Comparison of ENCODE assay signal across 16 mouse cellular contexts in genomic region chr10:80966296-80966695, GRCm38 (mm10). TPM values are rescaled to one million over a fixed set of nuclear protein-coding genes. Genes with fewer than 3 reads are reported as not detected.
DNase-seq lines count a peak whose midpoint lies in the region; ATAC-seq lines count a peak whose summit lies in the region.
"Had no signal": no experiment of that assay in that cellular context is flagged by ENCODE, and none has a peak within 500 bp of the region (broad histone marks: within the 10 kb centered on the region; RNA-seq: fewer than 3 reads in every experiment).

No protein-coding gene starts in this region.

- DNase-seq in midbrain, embryonic 11.5 days (ENCODE audit: low spot score, missing footprints) = peak; percentile 51
- no peak for DNase-seq in midbrain, embryonic 10.5 days (ENCODE audit: low spot score)
- DNase-seq in adrenal gland, adult 8-10 months = peak; percentile 80
- DNase-seq in kidney, postnatal 10 days = peak; percentile 54
- DNase-seq in lung, postnatal 25 days (ENCODE audit: low spot score) = peak; percentile 74
- no peak for DNase-seq in gastrocnemius, postnatal 14 days
- no peak for DNase-seq in right cerebral cortex, adult 2 months (ENCODE audit: low spot score in 2 of 2)
- DNase-seq: gastrocnemius, postnatal 25 days; layer of hippocampus, postnatal 36 days; liver, embryonic 13.5 days; spleen, adult 18-20 months; thymus, adult 2 months had no signal

- no peaks in the 10 kb centered on the region for H3K36me3 ChIP-seq in midbrain, embryonic 11.5 days (ENCODE audit: control insufficient read depth, insufficient read depth, low read length)
- no peaks in the 10 kb centered on the region for H3K36me3 ChIP-seq in midbrain, embryonic 10.5 days
- H3K36me3 ChIP-seq: embryonic facial prominence, embryonic 12.5 days; heart, embryonic 15.5 days; liver, embryonic 13.5 days; midbrain, embryonic 15.5 days had no signal

- intact Hi-C loops in gastrocnemius, postnatal 14 days (cut with DNase I; ENCODE audit: low total_unique reads) = loop anchor here (5.0 kb wide), 1 partner anchor 504 kb away; no protein-coding TSS in a partner anchor

- H3K9me3 ChIP-seq in midbrain, embryonic 11.5 days (ENCODE audit: control insufficient read depth, low read length) = no peaks in the 10 kb centered on the region
- peaks cover 4% of the 10 kb centered on the region; the same call in 1 of the 2 replicates for H3K9me3 ChIP-seq in midbrain, embryonic 10.5 days (replicated peaks)
- H3K9me3 ChIP-seq: embryonic facial prominence, embryonic 12.5 days; heart, embryonic 15.5 days; liver, embryonic 13.5 days; midbrain, embryonic 15.5 days had no signal

- 68% methylated on average over 12 of the region's 12 CpGs for WGBS in midbrain, embryonic 11.5 days
- WGBS in midbrain, embryonic 10.5 days = 65% methylated on average over 12 of the region's 12 CpGs

- ATAC-seq in midbrain, embryonic 11.5 days (ENCODE audit: low FRiP score) = no peak
- ATAC-seq: forebrain, embryonic 14.5 days; midbrain, embryonic 15.5 days had no signal

- no peak overlapping the region for H3K9ac ChIP-seq in midbrain, embryonic 11.5 days (ENCODE audit: low read length)
- H3K9ac ChIP-seq: embryonic facial prominence, embryonic 12.5 days; heart, embryonic 15.5 days; liver, embryonic 13.5 days; midbrain, embryonic 15.5 days had no signal

- H3K4me1 ChIP-seq in midbrain, embryonic 11.5 days (ENCODE audit: control insufficient read depth, insufficient read depth, low read length) = no peaks in the 10 kb centered on the region; the same call in 1 of the 2 replicates
- H3K4me1 ChIP-seq in midbrain, embryonic 10.5 days = peaks cover 33% of the 10 kb centered on the region
- H3K4me1 ChIP-seq: midbrain, embryonic 15.5 days had no signal

- no peak overlapping the region for H3K27ac ChIP-seq in midbrain, embryonic 11.5 days (ENCODE audit: low read depth, low read length)
- no peak overlapping the region for H3K27ac ChIP-seq in midbrain, embryonic 10.5 days (replicated peaks)
- H3K27ac ChIP-seq: embryonic facial prominence, embryonic 12.5 days; heart, embryonic 15.5 days; liver, embryonic 13.5 days; midbrain, embryonic 15.5 days had no signal

- no peaks in the 10 kb centered on the region for H3K27me3 ChIP-seq in midbrain, embryonic 11.5 days (ENCODE audit: control insufficient read depth, insufficient read depth, low read length)
- no peaks in the 10 kb centered on the region for H3K27me3 ChIP-seq in midbrain, embryonic 10.5 days (ENCODE audit: low read depth, poor library complexity, severe bottlenecking)
- H3K27me3 ChIP-seq: embryonic facial prominence, embryonic 12.5 days; heart, embryonic 15.5 days; liver, embryonic 13.5 days; midbrain, embryonic 15.5 days had no signal

- no peak overlapping the region for H3K4me3 ChIP-seq in midbrain, embryonic 11.5 days (ENCODE audit: low read depth, low read length)
- no peak overlapping the region for H3K4me3 ChIP-seq in midbrain, embryonic 10.5 days
- H3K4me3 ChIP-seq: embryonic facial prominence, embryonic 12.5 days; heart, embryonic 15.5 days; liver, embryonic 13.5 days; midbrain, embryonic 15.5 days had no signal

- H3K4me2 ChIP-seq in midbrain, embryonic 11.5 days = no peak overlapping the region
- H3K4me2 ChIP-seq: embryonic facial prominence, embryonic 12.5 days; heart, embryonic 15.5 days; liver, embryonic 13.5 days; midbrain, embryonic 15.5 days had no signal

RNA-seq across cellular contexts. Expression of gene Gadd45b, which starts 36.4 kb away (rescaled TPM):
- 10.1 and 11.3 TPM in 2 replicates for polyA plus RNA-seq in midbrain, embryonic 11.5 days (2014; fragmentation: Nextera tagmentation; extraction: Ambion mirVana)
- polyA plus RNA-seq in midbrain, embryonic 10.5 days (2016; fragmentation: Nextera tagmentation; extraction: Ambion mirVana) = 6.1 and 9.2 TPM in 2 replicates
- 100 to 1,000 TPM in 1 of 4 experiments, 10 to 100 TPM in 3; 17.5 to 112 (median 73.6) TPM for total RNA-seq in adrenal gland, adult 8-10 months (2022)
- total RNA-seq in gastrocnemius, postnatal 14 days (2021) = 10 to 100 TPM; 21.5 to 28.7 TPM

RNA-seq across cellular contexts. Expression of gene Lmnb2, which starts 48.3 kb away (rescaled TPM):
- 19.4 and 19.7 TPM in 2 replicates for polyA plus RNA-seq in midbrain, embryonic 11.5 days (2014; fragmentation: Nextera tagmentation; extraction: Ambion mirVana)
- 77.9 and 84.7 TPM in 2 replicates for polyA plus RNA-seq in midbrain, embryonic 10.5 days (2016; fragmentation: Nextera tagmentation; extraction: Ambion mirVana)
- 10 to 100 TPM; 10.0 to 17.2 (median 15.2) TPM for total RNA-seq in adrenal gland, adult 8-10 months (2022)
- total RNA-seq in gastrocnemius, postnatal 14 days (2021) = 10 to 100 TPM in 1 of 2 experiments, 1 to 10 TPM in 1; 9.4 to 14.3 TPM

RNA-seq across cellular contexts. Expression of gene Gng7, which starts 48.4 kb away (rescaled TPM):
- polyA plus RNA-seq in midbrain, embryonic 11.5 days (2014; fragmentation: Nextera tagmentation; extraction: Ambion mirVana) = 6.6 and 7.0 TPM in 2 replicates
- 6.0 and 8.4 TPM in 2 replicates for polyA plus RNA-seq in midbrain, embryonic 10.5 days (2016; fragmentation: Nextera tagmentation; extraction: Ambion mirVana)
- total RNA-seq in adrenal gland, adult 8-10 months (2022) = 10 to 100 TPM in 2 of 4 experiments, 1 to 10 TPM in 2; 9.4 to 16.6 (median 12.9) TPM
- total RNA-seq in gastrocnemius, postnatal 14 days (2021) = 1 to 10 TPM in 1 of 2 experiments, under 1 TPM in 1; 0.44 to 1.1 TPM

RNA-seq across cellular contexts. Expression of gene Diras1, which starts 59.2 kb away (rescaled TPM):
- polyA plus RNA-seq in midbrain, embryonic 11.5 days (2014; fragmentation: Nextera tagmentation; extraction: Ambion mirVana) = 3.1 and 3.3 TPM in 2 replicates
- polyA plus RNA-seq in midbrain, embryonic 10.5 days (2016; fragmentation: Nextera tagmentation; extraction: Ambion mirVana) = 3.0 and 6.4 TPM in 2 replicates
- total RNA-seq in adrenal gland, adult 8-10 months (2022) = 1 to 10 TPM; 3.6 to 6.5 (median 4.4) TPM
- total RNA-seq in gastrocnemius, postnatal 14 days (2021) = under 1 TPM; 0.24 to 0.72 TPM
- polyA plus RNA-seq: heart, embryonic 15.5 days had no signal

Comparison
In these comparisons a context has a peak if more than half of its experiments do, and no peak if none do; other contexts are left out.
1. DNase-seq: peak in midbrain, embryonic 11.5 days (single experiment), adrenal gland, adult 8-10 months (single experiment), kidney, postnatal 10 days (single experiment) and lung, postnatal 25 days (single experiment); none in midbrain, embryonic 10.5 days (single experiment), gastrocnemius, postnatal 14 days (single experiment) and right cerebral cortex, adult 2 months (0 of 2).
2. RNA of gene Gng7, which starts 48.4 kb away (total RNA-seq): 9.4 to 16.6 TPM in adrenal gland, adult 8-10 months; 0.44 to 1.1 TPM in gastrocnemius, postnatal 14 days; every median in the first group is over 4 times any median in the second.